Mouse (Mus musculus): ENCODE results near the gene Sec23ip. TPM values are rescaled to one million over a fixed set of nuclear protein-coding genes. Genes with fewer than 3 reads are reported as not detected.

The Sec23ip gene
- polyA plus RNA-seq, 1 experiment from 2014 or later = 34.1 TPM

- Histone ChIP-seq H3K36me3 (peaks cover 3% of the 10 kb centered on the region; the same call in 1 of the 2 replicates), H3K9me3 (no peaks in the 10 kb centered on the region), H3K4me1 (peaks cover 22% of the 10 kb centered on the region), H3K9ac (peak overlapping the region; percentile 98), H3K27ac (peak overlapping the region; percentile 83), H3K27me3 (peaks cover 5% of the 10 kb centered on the region), H3K4me3 (peak overlapping the region; percentile 100), H3K4me2 (peak overlapping the region; percentile 88)
- WGBS = under 1% methylated on average over 80 of the region's 80 CpGs
- peak; percentile 27 for ATAC-seq (ENCODE audit: insufficient number of reproducible peaks, insufficient read depth, low FRiP score, low TSS enrichment, low read depth)
Measured at GRCm38 (mm10) chr7:128739462-128740277, 5.1 kb upstream of the Sec23ip start.

DNA sequence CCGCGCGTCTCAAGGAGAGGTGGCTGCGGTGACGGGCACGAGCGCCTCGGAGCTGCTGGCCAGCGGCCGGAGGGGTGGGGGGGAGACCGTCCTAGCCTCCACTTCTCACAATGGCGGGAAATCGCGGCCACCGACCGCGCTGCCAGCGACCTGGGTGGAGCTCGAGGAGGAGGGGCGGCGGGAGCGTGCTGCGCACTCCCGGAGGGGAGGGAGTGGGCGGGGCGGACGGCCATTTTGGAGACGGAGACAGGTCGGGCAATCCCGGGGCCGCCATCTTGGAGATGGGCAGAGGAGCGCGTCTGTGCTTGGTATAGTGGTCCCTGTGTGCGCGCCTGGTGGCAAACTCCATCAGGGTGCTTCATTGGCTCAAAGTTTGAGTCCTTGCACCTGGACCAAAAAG is 4.4 kb upstream of the Sec23ip start, which contains the start of gene Mcmbp:
TSS of gene Mcmbp (minus strand) at position 162 of the 400 bp plus-strand sequence.
- peak within 1 kb of the TSS; percentile 83 for H3K27ac ChIP-seq
- H3K4me1 ChIP-seq = peaks cover 22% of the 10 kb centered on the region
- under 1% methylated on average over 35 of the region's 35 CpGs for WGBS
- H3K27me3 ChIP-seq = peaks cover 5% of the 10 kb centered on the region
- H3K4me3 ChIP-seq = peak within 1 kb of the TSS; percentile 100
- ATAC-seq (ENCODE audit: insufficient number of reproducible peaks, insufficient read depth, low FRiP score, low TSS enrichment, low read depth) = peak; percentile 82
- peak within 1 kb of the TSS; percentile 88 for H3K4me2 ChIP-seq
- no peaks in the 10 kb centered on the region for H3K36me3 ChIP-seq
- peak within 1 kb of the TSS; percentile 98 for H3K9ac ChIP-seq
- no peaks in the 10 kb centered on the region for H3K9me3 ChIP-seq

- H3K27ac ChIP-seq = no peak overlapping the region
- H3K9ac ChIP-seq = no peak overlapping the region; the same call in 1 of the 2 replicates
- no peaks in the 10 kb centered on the region for H3K36me3 ChIP-seq
- H3K4me2 ChIP-seq = peak overlapping the region; percentile 83
- no peak for ATAC-seq (ENCODE audit: insufficient number of reproducible peaks, insufficient read depth, low FRiP score, low TSS enrichment, low read depth)
- H3K4me3 ChIP-seq = peak overlapping the region; percentile 99
- no peaks in the 10 kb centered on the region for H3K9me3 ChIP-seq
- H3K27me3 ChIP-seq = peaks cover 5% of the 10 kb centered on the region
- WGBS = 70% methylated on average over 2 of the region's 2 CpGs
- H3K4me1 ChIP-seq = peaks cover 33% of the 10 kb centered on the region
Measured at GRCm38 (mm10) chr7:128743898-128744297, 845 bp upstream of the Sec23ip start.

- Histone ChIP-seq H3K9me3 (no peaks in the 10 kb centered on the region), H3K36me3 (peaks cover 14% of the 10 kb centered on the region), H3K4me3 (peak overlapping the region; percentile 99), H3K27ac (no peak overlapping the region), H3K4me2 (peak overlapping the region; percentile 83), H3K9ac (peak overlapping the region; percentile 94; the same call in 1 of the 2 replicates), H3K27me3 (peaks cover 5% of the 10 kb centered on the region), H3K4me1 (peaks cover 28% of the 10 kb centered on the region)
- ATAC-seq (ENCODE audit: insufficient number of reproducible peaks, insufficient read depth, low FRiP score, low TSS enrichment, low read depth) = no peak
- 88% methylated on average over 10 of the region's 10 CpGs for WGBS
Measured at GRCm38 (mm10) chr7:128746151-128746550, 1.4 kb downstream of the Sec23ip start.

GRCm38 (mm10) chr7:128748758-128749157 is 4.0 kb downstream of the Sec23ip start:
- no peak for ATAC-seq (ENCODE audit: insufficient number of reproducible peaks, insufficient read depth, low FRiP score, low TSS enrichment, low read depth)
- Histone ChIP-seq H3K9me3 (no peaks in the 10 kb centered on the region), H3K27ac (no peak overlapping the region), H3K9ac (0 out of 2 replicates have a peak overlapping the region, but pooled peaks have one; percentile 36), H3K27me3 (no peaks in the 10 kb centered on the region), H3K4me3 (no peak overlapping the region), H3K4me2 (no peak overlapping the region), H3K36me3 (peaks cover 38% of the 10 kb centered on the region), H3K4me1 (peaks cover 28% of the 10 kb centered on the region)
- 73% methylated on average over 3 of the region's 3 CpGs for WGBS

GRCm38 (mm10) chr7:128750296-128750695 is 5.6 kb downstream of the Sec23ip start:
- H3K4me1 ChIP-seq = peaks cover 25% of the 10 kb centered on the region
- H3K36me3 ChIP-seq = peaks cover 54% of the 10 kb centered on the region
- H3K27ac ChIP-seq = no peak overlapping the region
- no peaks in the 10 kb centered on the region for H3K27me3 ChIP-seq
- no peaks in the 10 kb centered on the region for H3K9me3 ChIP-seq
- no peak for ATAC-seq (ENCODE audit: insufficient number of reproducible peaks, insufficient read depth, low FRiP score, low TSS enrichment, low read depth)
- no peak overlapping the region for H3K9ac ChIP-seq
- no peak overlapping the region for H3K4me3 ChIP-seq
- no peak overlapping the region for H3K4me2 ChIP-seq
- 91% methylated on average over 9 of the region's 9 CpGs for WGBS

DNA sequence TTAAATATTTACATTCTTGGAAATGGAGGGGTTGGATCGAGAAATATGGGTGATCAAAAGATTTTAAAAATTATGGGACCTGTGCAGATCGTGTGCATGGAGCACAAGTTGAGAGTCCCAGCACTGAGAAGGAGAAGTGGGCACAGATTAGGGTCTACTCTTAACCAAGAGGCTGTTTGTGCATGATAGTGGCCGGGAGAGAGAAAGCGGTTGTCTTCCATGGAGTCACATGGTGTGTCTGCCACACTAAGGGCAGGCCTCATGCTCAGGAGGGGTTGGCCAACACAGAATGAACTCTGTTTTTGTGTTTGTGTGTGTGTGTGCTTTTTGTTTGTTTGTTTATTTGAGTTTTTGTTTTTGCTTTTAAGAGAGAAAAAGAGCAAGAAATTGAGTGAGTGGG is 7.3 kb downstream of the Sec23ip start:
- H3K27me3 ChIP-seq = no peaks in the 10 kb centered on the region
- no peak overlapping the region for H3K27ac ChIP-seq
- H3K4me3 ChIP-seq = no peak overlapping the region
- peaks cover 12% of the 10 kb centered on the region for H3K4me1 ChIP-seq
- WGBS = 89% methylated on average over 4 of the region's 4 CpGs
- no peak overlapping the region for H3K9ac ChIP-seq
- no peaks in the 10 kb centered on the region for H3K9me3 ChIP-seq
- no peak overlapping the region for H3K4me2 ChIP-seq
- no peak for ATAC-seq (ENCODE audit: insufficient number of reproducible peaks, insufficient read depth, low FRiP score, low TSS enrichment, low read depth)
- H3K36me3 ChIP-seq = peaks cover 69% of the 10 kb centered on the region

GRCm38 (mm10) chr7:128755396-128755795 is 10.7 kb downstream of the Sec23ip start:
- H3K9ac ChIP-seq = no peak overlapping the region
- H3K27ac ChIP-seq = no peak overlapping the region
- H3K9me3 ChIP-seq = no peaks in the 10 kb centered on the region
- 96% methylated on average over 1 of the region's 1 CpGs for WGBS
- H3K27me3 ChIP-seq = no peaks in the 10 kb centered on the region
- ATAC-seq (ENCODE audit: insufficient number of reproducible peaks, insufficient read depth, low FRiP score, low TSS enrichment, low read depth) = no peak
- H3K36me3 ChIP-seq = peaks cover 97% of the 10 kb centered on the region
- no peak overlapping the region for H3K4me2 ChIP-seq
- H3K4me1 ChIP-seq = no peaks in the 10 kb centered on the region
- no peak overlapping the region for H3K4me3 ChIP-seq

DNA sequence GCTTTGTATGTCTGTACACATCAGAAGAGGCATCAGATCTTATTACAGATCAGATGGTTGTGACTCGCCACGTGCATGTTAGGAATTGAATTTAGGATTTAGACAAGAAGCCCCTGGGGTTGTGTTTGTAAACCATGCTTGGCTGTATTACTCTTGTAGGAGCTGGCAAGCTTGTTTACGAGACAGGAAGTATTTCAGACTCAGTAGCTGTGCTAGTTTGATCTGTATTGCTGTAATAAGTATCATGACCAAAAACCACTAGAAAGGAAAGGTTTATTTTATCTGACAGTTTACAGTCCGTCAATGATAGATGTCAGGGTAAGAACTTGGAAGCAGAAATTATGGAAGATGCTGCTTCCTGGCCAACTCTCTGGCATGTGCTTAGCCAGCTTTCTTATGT is 14.2 kb downstream of the Sec23ip start:
- ATAC-seq (ENCODE audit: insufficient number of reproducible peaks, insufficient read depth, low FRiP score, low TSS enrichment, low read depth) = no peak
- H3K9me3 ChIP-seq = no peaks in the 10 kb centered on the region
- WGBS = 88% methylated on average over 4 of the region's 4 CpGs
- H3K27ac ChIP-seq = no peak overlapping the region
- H3K4me2 ChIP-seq = no peak overlapping the region
- H3K9ac ChIP-seq = no peak overlapping the region
- no peaks in the 10 kb centered on the region for H3K4me1 ChIP-seq
- no peak overlapping the region for H3K4me3 ChIP-seq
- H3K36me3 ChIP-seq = peaks cover 93% of the 10 kb centered on the region
- H3K27me3 ChIP-seq = no peaks in the 10 kb centered on the region

GRCm38 (mm10) chr7:128766696-128767095 is 22.0 kb downstream of the Sec23ip start:
- H3K4me2 ChIP-seq = no peak overlapping the region
- no peak for ATAC-seq (ENCODE audit: insufficient number of reproducible peaks, insufficient read depth, low FRiP score, low TSS enrichment, low read depth)
- no peak overlapping the region for H3K9ac ChIP-seq
- H3K4me3 ChIP-seq = no peak overlapping the region
- no peaks in the 10 kb centered on the region for H3K9me3 ChIP-seq
- no peaks in the 10 kb centered on the region for H3K27me3 ChIP-seq
- H3K4me1 ChIP-seq = no peaks in the 10 kb centered on the region
- no peak overlapping the region for H3K27ac ChIP-seq
- H3K36me3 ChIP-seq = peaks cover 89% of the 10 kb centered on the region

GRCm38 (mm10) chr7:128777201-128777600 is 32.5 kb downstream of the Sec23ip start:
- Histone ChIP-seq H3K27ac (no peak overlapping the region), H3K4me3 (no peak overlapping the region), H3K9me3 (no peaks in the 10 kb centered on the region), H3K4me2 (no peak overlapping the region), H3K27me3 (no peaks in the 10 kb centered on the region), H3K9ac (no peak overlapping the region), H3K4me1 (no peaks in the 10 kb centered on the region), H3K36me3 (peaks cover 96% of the 10 kb centered on the region)
- no peak for ATAC-seq (ENCODE audit: insufficient number of reproducible peaks, insufficient read depth, low FRiP score, low TSS enrichment, low read depth)
- 85% methylated on average over 6 of the region's 6 CpGs for WGBS

- no peak for ATAC-seq (ENCODE audit: insufficient number of reproducible peaks, insufficient read depth, low FRiP score, low TSS enrichment, low read depth)
- no peaks in the 10 kb centered on the region for H3K27me3 ChIP-seq
- no peak overlapping the region for H3K4me2 ChIP-seq
- no peak overlapping the region for H3K9ac ChIP-seq
- no peak overlapping the region for H3K27ac ChIP-seq
- 50% methylated on average over 6 of the region's 6 CpGs for WGBS
- no peaks in the 10 kb centered on the region for H3K4me1 ChIP-seq
- no peak overlapping the region for H3K4me3 ChIP-seq
- no peaks in the 10 kb centered on the region for H3K9me3 ChIP-seq
- H3K36me3 ChIP-seq = peaks cover 91% of the 10 kb centered on the region
Measured at GRCm38 (mm10) chr7:128779305-128779704, 34.6 kb downstream of the Sec23ip start.

All from embryonic facial prominence, embryonic 13.5 days (tissue).